Mouse (Mus musculus) myocyte (in vitro differentiated cells): ENCODE data around the gene Lgals4.

Experiments
- CEBPB ChIP-seq: IDR thresholded peaks from 2 replicates; pipeline ENCODE4 v1.6.1; 2011; ENCODE audit warnings: mild to moderate bottlenecking, moderate library complexity; ENCODE audit not compliant: poor library complexity, insufficient read depth, severe bottlenecking
- MAX ChIP-seq: IDR thresholded peaks from one replicate; pipeline ENCODE4 v1.6.1; 2011; ENCODE audit warnings: low read depth, mild to moderate bottlenecking, control low read depth
- MYOD1 ChIP-seq, 3 experiments: IDR thresholded peaks; one replicate each; pipeline ENCODE4 v1.6.1; 2011; ENCODE audit warnings: control low read depth in 2 of 3, low read depth in 2 of 3, mild to moderate bottlenecking in 2 of 3, moderate library complexity in 1 of 3; ENCODE audit not compliant: insufficient read length in 2 of 3, control insufficient read depth in 1 of 3
- MYOG ChIP-seq, 3 experiments: IDR thresholded peaks; one replicate each; pipeline ENCODE4 v1.6.1; 2011; ENCODE audit warnings: control low read depth in 2 of 3, low read depth in 2 of 3, mild to moderate bottlenecking in 2 of 3; ENCODE audit not compliant: insufficient read length in 2 of 3, control insufficient read depth in 1 of 3, insufficient read depth in 1 of 3
- POLR2A ChIP-seq: IDR thresholded peaks from one replicate; pipeline ENCODE4 v1.6.1; 2011; ENCODE audit warnings: low read depth, mild to moderate bottlenecking, control low read depth, moderate library complexity; ENCODE audit not compliant: insufficient read length
- SRF ChIP-seq: IDR thresholded peaks from one replicate; pipeline ENCODE4 v1.6.1; 2011; ENCODE audit warnings: low read depth; ENCODE audit not compliant: control insufficient read depth, insufficient read length
- TCF12 ChIP-seq: IDR thresholded peaks from one replicate; pipeline ENCODE4 v1.6.1; 2011; ENCODE audit warnings: mild to moderate bottlenecking, control low read depth; ENCODE audit not compliant: poor library complexity, insufficient read depth, severe bottlenecking
- USF1 ChIP-seq: IDR thresholded peaks from one replicate; pipeline ENCODE4 v1.6.1; 2011; ENCODE audit warnings: low read depth, mild to moderate bottlenecking, control low read depth, moderate library complexity

DNA sequence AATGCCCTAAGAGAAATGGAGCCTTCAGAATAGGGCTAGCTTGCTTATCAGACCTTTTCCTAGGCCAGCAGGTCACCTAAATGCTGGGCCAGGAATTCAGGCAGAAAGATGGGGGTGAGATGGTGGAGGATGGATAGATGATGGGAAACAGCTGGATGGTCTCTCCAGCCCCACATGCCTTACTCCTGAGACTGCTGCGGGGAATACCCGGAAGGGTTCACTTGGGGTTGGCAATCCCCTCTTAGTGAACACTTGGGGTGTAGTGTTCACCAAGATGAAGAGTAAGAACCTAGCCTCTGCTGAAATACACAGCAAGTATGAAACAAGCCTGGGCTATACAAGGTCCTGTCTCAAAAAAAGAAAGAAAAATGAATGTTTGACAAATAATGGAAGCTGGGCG, 44.4 kb upstream of the Lgals4 start:
- TF ChIP-seq MAX (no peak), TCF12 (no peak), POLR2A (no peak), MYOD1 (IDR thresholded peaks at IDR 0.05; ENCODE audit: control insufficient read depth in 1 of 3, insufficient read length in 2 of 3, low read depth in 2 of 3) (no peak), CEBPB (no peak), MYOG (IDR thresholded peaks at IDR 0.05; ENCODE audit: control insufficient read depth in 1 of 3, insufficient read depth in 1 of 3, insufficient read length in 2 of 3, low read depth in 2 of 3) (no peak), SRF (no peak), USF1 (no peak)
